Mouse (Mus musculus) olfactory bulb, adult 2 months (tissue): Measurements from ENCODE around the gene Lrrc74a.

Source experiments
- CTCF ChIP-seq: fragments of 200-500 bp; IDR thresholded peaks from 2 replicates; pipeline ENCODE4 v1.5.1; 2012; ENCODE audit warnings: low read depth, mild to moderate bottlenecking, low read length, moderate library complexity; ENCODE audit not compliant: insufficient read depth
- POLR2A ChIP-seq: fragments of 200-500 bp; IDR thresholded peaks from 2 replicates; pipeline ENCODE4 v1.6.1; 2012; ENCODE audit warnings: mild to moderate bottlenecking, low read depth, low read length, moderate library complexity; ENCODE audit not compliant: insufficient read depth

GRCm38 (mm10) chr12:86721453-86721852 is 12.7 kb upstream of the Lrrc74a start:
- no peak for TF ChIP-seq CTCF
- no peak for TF ChIP-seq POLR2A
